Mouse (Mus musculus): ENCODE measurements around the gene Wdpcp.

The Wdpcp gene

GRCm38 (mm10) chr11:21571700-21572381 lies at the start of gene Wdpcp, which contains the start of gene Mdh1:
Wdpcp (plus strand) TSS chr11:21572235.
Mdh1 (minus strand) TSS chr11:21572367.
- under 1% methylated on average over 42 of the region's 42 CpGs for WGBS

GRCm38 (mm10) chr11:21528676-21529394 lies 43.2 kb upstream of the Wdpcp start:
- 43% methylated on average over 2 of the region's 2 CpGs for WGBS

- WGBS: 83% methylated on average over 2 of the region's 2 CpGs
Measured at GRCm38 (mm10) chr11:21530856-21531255, 41.2 kb upstream of the Wdpcp start.

- WGBS: 78% methylated on average over 2 of the region's 2 CpGs
Measured at GRCm38 (mm10) chr11:21540072-21540471, 32.0 kb upstream of the Wdpcp start.

- WGBS: 100% methylated on average over 2 of the region's 2 CpGs
Measured at GRCm38 (mm10) chr11:21540622-21541021, 31.4 kb upstream of the Wdpcp start.

- WGBS: 72% methylated on average over 5 of the region's 5 CpGs
Measured at GRCm38 (mm10) chr11:21542731-21543130, 29.3 kb upstream of the Wdpcp start.

- 36% methylated on average over 2 of the region's 2 CpGs for WGBS
Measured at GRCm38 (mm10) chr11:21545021-21545420, 27.0 kb upstream of the Wdpcp start.

- WGBS: 70% methylated on average over 1 of the region's 1 CpGs
Measured at GRCm38 (mm10) chr11:21546671-21547070, 25.4 kb upstream of the Wdpcp start.

- 77% methylated on average over 2 of the region's 2 CpGs for WGBS
Measured at GRCm38 (mm10) chr11:21549052-21549451, 23.0 kb upstream of the Wdpcp start.

- 83% methylated on average over 4 of the region's 4 CpGs for WGBS
Measured at GRCm38 (mm10) chr11:21549754-21550153, 22.3 kb upstream of the Wdpcp start.

- WGBS: 81% methylated on average over 12 of the region's 12 CpGs
Measured at GRCm38 (mm10) chr11:21550222-21551173, 21.5 kb upstream of the Wdpcp start.

GRCm38 (mm10) chr11:21552049-21552448 lies 20.0 kb upstream of the Wdpcp start:
- WGBS: 84% methylated on average over 3 of the region's 3 CpGs

GRCm38 (mm10) chr11:21559727-21560126 lies 12.3 kb upstream of the Wdpcp start:
- 90% methylated on average over 11 of the region's 11 CpGs for WGBS

- WGBS: 45% methylated on average over 5 of the region's 5 CpGs
Measured at GRCm38 (mm10) chr11:21561347-21561746, 10.7 kb upstream of the Wdpcp start.

GRCm38 (mm10) chr11:21563617-21564325 lies 8.3 kb upstream of the Wdpcp start:
- WGBS: 37% methylated on average over 4 of the region's 4 CpGs

GRCm38 (mm10) chr11:21564681-21565405 lies 7.2 kb upstream of the Wdpcp start:
- 65% methylated on average over 9 of the region's 9 CpGs for WGBS

- WGBS: 70% methylated on average over 6 of the region's 6 CpGs
Measured at GRCm38 (mm10) chr11:21566934-21567333, 5.1 kb upstream of the Wdpcp start.

GRCm38 (mm10) chr11:21567733-21568132 lies 4.3 kb upstream of the Wdpcp start:
- WGBS: 45% methylated on average over 1 of the region's 1 CpGs

GRCm38 (mm10) chr11:21569002-21569401 lies 3.0 kb upstream of the Wdpcp start:
- WGBS: 28% methylated on average over 5 of the region's 5 CpGs

- 11% methylated on average over 3 of the region's 3 CpGs for WGBS
Measured at GRCm38 (mm10) chr11:21569456-21570108, 2.5 kb upstream of the Wdpcp start.

Measured in cerebral cortex, adult 2 months (tissue).